Mouse (Mus musculus) forelimb bud, embryonic 11.5 days (tissue): ENCODE measurements at regions not wholly inside any gene's neighbourhood (a gene's known extent, or its start where the extent isn't known, plus 50 kb on each side); places are given as distances from the start of the nearest gene placed in this dataset.

Experiments used
- DNase-seq: peaks from one replicate; pipeline ENCODE4 v3.0.0-alpha.2; 2012; ENCODE audit warnings: low read depth, low spot score

DNA sequence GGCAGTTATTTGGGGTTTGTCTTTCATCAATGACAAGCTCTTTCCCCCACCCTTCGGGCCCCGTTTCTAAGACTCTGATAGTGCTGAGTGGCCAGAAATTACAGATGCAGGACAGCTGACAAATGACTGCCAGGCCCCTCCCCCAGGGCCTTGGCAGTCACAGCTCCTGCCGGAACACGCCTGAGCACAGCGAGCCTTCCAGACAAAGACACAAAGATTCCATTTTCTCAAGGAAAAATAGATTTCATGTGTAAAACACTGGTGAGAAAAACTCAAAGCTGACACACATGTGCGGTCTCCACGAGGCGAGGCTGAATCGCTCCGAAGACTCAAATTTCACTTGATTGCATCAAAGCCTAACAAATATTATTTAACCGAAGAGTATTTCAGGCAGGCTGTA, 247.6 kb downstream of the Ptprc start:
- DNase-seq: peak; percentile 67

DNA sequence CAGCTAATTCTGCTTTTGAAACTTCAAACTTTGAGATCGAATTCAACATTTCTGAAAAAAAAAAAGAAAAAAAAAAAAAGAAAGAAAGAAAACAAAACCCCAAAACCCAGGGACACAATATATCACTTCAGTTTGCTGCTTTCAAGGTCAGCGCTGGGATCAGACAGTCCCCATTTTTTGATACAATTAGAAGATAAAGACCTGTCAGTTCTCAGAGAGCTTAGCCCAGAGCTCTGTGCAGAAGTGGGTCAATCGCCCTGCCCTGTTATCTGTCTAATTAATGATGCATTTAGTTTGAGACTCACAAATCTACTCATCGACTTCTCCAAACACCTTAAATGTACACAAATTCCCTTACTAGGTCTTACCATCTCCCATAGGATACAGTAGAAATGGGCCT, 249.2 kb downstream of the Ptprc start:
- no peak for DNase-seq

DNA sequence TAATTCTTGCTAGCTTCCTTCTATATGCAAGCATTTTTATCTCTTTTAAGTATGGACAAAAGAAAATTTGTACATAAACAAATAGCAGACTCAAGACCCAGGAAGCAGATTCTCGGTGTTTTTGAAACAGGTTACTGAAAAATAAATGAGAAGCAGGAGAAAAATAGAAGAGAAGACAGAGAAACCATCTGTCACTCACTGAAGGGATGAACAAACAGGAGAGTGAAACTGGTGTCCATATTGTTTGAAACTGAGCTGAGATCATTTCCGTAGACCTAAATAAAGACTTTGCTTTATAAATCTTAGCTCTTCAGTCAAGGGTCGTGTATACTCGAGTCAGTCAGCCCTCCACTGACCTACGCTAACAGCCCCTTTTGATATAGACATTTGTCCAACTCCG, 251.4 kb downstream of the Ptprc start:
- no peak for DNase-seq

DNA sequence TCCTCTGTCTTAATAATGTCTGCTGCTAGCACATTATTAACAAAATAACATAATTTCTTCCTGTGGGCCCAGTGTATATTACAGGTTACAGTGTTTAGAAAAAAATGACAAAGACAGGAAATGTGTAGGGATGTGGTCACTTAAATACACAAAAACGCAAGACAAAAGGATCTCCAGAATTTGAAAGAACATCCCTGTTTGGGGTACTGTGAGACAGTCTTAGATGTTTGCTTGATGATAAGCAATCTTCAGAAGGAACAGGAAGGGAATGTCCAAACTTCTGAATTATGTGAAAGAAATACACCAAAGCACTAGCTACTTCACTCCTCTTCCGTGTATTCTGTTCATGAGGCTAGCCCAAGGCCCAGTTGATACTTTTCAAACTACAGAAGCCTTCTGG, 251.8 kb downstream of the Ptprc start:
- no peak for DNase-seq

DNA sequence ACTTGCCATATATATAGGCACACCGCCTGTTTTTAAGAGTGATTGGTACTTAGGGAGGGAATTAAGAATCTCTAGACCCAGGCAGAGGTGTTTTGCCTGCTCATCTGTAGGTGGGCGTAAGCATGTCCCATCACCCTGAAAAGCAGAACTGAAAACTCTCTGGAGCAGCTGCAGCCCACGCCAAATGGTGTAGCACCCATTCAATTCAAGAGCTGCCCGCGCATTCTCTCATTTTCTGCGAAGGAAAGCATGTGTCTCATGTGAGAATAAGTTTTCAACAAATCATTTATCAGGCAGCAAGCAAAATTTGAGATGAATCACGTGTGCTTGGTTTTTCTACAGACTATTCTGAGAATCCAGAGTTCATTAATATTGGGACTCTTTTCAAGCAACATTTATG, 252.7 kb downstream of the Ptprc start:
- no peak for DNase-seq

DNA sequence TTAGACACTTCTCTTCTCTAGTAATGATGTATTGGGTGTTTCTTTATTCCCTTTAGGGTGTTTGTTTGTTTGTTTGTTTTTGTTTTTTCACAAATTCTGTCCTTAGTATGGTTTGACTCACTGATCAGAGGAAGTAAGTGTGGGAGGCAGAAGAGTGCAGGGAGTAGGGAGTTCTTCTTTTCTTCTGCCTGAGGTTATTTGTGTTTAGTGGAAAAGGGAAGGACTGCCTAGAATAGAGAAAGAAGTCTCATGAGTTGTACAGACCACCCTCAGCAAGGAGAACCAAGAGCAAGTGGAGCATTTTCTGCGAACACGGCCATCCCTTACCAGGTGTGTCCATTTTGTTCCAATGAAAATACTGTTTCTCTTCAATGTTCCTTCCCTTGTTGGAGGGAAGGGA, 253.9 kb downstream of the Ptprc start:
- DNase-seq: no peak

DNA sequence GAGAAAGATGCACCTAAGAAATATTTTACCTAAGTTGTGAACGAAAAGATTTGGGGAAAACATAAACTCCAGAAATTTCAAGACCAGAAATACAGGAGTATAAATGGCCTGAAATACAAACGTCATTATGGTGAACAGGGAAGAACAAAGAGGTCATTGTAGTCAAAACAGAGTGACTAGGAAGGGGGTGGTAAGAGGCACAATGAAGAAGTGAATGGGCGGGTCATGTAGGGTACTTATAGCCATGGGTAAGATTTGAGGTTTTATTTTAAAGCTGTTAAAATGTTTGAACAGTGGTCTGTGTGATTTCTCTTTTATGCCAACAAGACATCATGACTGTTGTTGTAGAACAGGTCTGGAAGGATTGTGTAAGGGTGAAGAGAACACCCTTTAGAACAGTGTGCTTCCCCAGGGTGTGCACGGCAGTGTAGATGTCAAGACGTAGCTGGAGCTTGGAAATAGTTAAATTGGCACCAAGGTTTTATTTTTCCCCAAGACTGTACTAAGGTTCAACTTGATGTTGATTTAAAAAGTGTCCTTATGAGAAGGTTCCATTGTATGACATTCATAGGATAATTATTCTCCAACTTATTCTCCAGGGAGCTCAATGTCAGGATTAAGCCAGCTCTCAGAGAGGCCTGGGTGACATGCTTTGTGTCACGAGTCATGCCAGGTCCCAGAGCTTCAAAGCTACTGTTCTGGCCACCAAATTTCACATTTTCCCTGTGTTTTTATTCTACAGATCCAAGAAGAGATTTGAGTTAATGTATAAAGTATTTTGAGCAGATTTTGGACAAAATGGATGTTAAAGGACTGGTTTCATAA, 255.6 kb downstream of the Ptprc start:
- no peak for DNase-seq

DNA sequence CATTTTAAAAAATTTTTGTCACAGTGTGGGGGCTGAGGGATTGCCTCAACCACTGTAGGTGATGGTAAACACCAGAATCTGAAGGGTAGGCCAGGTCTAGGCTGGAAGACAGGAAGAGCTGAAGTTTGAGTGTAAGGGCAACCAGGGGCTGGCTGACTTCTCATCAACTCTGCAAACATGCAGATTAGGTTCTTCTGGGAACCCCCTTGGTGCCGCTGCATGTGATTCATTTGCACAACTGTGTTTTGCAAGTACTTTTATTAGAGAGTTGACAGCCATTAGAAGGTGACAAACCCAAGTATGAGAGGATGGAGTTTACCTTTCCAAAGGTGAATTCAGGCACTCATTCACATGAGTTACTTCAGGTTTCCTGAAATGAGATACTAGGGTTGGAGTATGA, 258.1 kb downstream of the Ptprc start:
- DNase-seq: no peak

DNA sequence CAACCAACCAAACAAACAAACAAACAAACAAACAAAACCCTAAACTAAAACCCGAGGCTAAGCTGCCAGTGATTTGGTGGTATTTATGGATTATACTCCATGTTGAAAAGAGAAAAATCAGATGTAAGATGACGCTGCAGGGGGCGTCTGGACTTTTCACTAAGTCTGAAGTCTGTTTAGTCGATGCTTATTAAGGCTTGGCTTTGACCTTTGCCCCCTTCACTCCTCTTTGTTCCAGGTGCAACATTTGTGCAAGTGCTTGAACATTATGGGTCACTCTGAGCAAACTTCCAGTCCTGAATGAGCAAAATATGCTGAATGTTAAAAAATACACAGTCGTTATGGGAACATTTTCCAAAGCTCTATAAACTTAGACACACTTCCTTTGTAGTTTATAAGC, 268.6 kb downstream of the Ptprc start:
- DNase-seq: peak; percentile 71

DNA sequence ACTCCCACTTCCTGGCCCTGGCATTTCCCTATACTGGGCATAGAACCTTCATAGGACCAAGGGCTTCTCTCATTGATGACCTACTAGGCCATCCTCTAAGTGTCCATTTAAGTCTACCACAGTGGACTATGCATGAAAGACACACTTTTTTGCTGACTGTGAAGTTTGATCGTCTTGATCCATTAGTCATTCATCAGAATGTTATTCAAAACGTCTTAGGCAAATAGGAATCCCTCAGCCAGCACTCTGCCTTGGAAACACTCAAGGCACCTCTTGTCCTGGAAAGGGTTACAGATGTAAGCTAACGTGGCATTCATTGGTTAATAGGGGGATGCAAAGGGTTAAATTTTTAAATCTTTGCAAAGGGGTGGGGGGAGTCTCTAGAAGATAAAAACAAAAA, 269.0 kb downstream of the Ptprc start:
- peak; percentile 31 for DNase-seq

DNA sequence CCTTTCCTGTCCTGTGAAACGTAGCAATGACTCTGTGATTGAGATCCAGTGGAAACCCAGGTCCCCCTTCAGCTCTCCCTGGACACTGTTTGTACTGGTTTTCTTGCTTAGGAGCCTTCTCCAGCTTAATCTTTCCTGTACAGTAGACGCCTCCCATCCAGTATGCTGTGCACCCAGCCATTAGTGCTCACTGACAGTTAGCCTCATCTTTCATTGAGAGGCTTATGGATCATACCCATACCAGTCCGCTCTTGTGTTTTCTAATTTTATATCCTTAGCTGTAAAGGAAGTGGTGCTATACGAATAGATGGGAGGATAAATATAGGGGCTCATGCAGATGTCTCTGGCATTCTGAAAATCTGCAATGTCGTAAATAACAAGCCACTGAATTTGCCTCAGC, 269.9 kb downstream of the Ptprc start:
- DNase-seq: no peak

DNA sequence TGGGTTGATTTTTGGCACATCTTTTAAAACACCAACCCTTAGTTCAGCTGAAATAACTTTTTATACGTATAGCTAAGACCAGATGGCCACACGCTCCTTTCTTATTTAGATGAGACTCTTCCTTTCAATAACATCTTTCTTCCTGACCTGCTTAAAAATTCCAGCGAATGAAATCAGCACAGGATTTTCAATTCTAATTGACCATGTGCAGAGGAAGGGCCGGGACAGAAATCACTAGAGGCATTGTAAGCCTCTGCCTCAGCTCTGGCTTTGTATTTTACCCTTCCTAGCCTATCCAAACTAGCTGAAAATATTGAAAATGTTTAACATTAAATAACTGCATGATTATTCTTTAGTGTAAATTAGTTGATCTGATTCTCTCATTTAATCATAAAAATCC, 272.2 kb downstream of the Ptprc start:
- DNase-seq: no peak

DNA sequence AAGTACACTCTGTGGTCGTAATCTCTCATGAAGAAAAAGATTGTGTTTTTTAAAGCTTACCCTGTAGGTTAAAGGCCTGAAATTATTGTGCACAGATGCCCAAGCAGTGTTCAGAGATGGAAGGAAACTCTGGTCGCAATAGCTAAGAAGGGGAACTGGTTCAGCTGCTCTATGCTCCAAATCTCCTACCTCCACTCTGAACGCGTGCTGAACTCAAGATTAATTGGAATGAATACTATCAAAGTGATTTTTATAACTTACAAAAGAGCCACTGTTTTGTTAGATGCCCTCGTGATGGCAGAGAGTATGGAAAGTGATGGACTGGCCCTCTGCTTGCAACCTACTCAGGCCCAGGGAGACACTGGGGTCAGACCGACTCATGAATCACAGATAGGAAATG, 272.6 kb downstream of the Ptprc start:
- DNase-seq: no peak

DNA sequence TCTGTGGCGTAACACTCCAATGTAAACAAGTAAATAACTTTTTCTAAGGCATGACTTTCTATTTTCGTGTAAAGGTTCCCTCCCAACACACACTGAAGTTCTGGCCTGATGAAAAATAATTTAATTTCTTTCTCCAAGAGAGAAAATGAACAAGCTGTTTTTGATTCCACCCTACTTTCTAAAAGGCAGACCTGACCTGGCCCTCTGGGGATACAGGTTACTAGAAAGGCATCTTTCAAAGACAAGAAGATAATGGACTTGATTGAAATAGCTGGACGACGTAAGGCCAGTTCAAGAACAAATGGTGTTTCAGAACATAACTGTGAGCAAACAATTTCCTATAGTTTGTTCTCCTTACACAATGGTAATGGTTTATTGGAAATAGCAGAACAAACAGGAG, 273.5 kb downstream of the Ptprc start:
- no peak for DNase-seq

DNA sequence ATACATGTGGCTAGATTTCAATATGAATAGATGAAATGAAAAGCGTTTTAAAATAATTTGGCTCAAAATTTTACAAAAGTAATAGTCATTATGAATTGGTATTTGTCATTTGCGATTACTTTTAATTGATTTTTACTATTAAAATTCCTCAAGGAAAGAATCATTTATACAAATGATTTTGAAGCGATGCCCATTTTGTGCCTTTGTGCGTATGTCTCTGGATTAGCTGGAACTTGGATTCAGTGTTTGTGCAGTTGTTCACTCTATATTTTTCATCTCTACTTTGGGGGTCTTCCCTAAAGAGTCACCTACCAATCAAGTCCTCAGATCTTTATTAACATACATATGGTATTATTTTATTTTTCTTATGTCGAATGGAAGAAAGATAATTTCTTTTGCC, 274.3 kb downstream of the Ptprc start:
- no peak for DNase-seq

DNA sequence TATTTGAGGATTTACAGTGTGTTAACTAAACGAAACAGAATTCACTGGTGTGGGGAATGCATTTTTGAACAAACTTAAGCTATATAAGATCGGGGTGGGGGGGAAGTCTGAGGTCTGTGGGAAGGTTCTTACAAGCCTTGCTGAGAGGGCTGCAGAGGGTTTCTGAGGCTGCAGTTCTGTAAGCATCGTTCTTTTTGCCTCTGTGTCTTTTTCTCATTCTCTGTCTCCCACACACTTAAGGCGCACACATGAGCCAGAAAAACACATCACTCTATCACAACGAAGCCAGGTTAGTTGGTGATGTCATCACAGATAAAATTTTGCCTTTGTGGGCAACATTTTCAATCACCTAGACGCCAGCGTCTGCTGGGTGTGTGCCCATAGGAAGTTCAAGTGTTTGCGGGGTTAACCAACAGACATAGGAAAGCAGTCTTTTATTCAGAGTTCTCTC, 274.9 kb downstream of the Ptprc start:
- DNase-seq: no peak

DNA sequence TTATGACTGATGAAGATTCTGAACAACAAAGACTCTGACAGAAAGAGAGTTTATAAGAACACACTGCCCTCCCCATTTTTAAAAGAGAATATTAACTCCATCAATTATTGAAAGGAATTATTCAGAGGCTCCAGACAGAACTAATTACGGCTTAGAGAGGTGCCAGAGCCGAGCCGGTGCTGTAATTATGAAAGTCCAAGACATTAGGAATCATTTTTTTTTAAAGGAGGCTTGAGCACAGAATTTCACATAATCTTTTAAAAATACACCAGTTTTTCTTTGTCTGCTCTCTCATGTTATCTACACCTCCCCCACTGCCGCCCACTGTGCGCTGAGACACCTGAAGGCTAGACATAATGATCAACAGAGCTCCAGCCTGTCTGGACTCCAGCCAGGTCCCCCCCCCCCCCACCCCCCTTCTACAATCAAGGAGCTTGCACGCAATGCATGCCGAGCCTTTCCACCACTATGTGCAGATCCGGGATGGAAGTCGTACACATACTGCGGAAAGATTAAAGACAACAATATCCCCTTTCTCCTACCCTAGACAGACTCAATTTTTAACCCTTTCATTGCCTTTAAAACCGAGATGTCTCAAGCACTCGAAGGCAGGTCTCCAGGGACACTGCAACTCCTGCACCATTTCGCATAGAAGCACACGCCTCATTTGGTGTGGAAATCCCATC, 275.4 kb downstream of the Ptprc start:
- DNase-seq: peak; percentile 91

DNA sequence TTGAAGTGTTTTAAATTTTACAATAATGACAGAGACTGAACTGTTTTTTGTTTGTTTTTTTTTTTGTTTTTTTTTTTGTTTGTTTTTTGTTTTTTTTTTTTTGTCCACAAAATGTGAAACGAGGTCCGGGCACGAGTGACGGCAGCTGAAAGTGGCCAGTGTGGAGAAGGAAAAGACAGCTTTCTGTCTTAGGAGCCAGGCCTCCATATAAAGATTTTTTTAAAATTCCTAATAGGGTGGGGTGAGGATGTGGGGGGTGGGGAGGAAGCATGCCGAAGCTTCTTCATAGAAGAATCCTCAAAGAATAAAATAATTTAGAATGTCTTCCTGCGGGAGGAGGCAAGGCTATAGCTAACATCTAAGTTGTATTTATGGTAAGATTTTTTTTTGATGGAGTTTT, 276.2 kb downstream of the Ptprc start:
- DNase-seq: peak; percentile 29

DNA sequence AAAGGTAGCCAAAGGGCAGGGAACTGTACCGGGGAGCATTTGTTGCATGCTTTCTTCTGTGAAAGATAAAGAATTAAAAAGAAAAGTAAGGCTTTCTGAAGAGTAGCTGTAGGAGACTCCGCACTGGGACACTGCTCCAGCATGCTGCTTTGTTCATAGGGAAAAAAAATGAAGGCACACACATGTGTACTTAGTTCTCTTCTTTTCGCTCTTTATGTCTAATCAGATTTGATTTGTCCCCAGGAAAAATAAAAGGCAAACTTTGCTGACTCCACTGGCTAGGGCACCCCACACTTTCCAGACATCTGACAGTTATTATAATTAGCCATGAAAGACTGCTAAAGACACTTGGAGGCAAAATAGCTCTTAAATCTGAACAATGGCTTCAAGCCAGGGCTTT, 276.6 kb downstream of the Ptprc start:
- DNase-seq: peak; percentile 31

DNA sequence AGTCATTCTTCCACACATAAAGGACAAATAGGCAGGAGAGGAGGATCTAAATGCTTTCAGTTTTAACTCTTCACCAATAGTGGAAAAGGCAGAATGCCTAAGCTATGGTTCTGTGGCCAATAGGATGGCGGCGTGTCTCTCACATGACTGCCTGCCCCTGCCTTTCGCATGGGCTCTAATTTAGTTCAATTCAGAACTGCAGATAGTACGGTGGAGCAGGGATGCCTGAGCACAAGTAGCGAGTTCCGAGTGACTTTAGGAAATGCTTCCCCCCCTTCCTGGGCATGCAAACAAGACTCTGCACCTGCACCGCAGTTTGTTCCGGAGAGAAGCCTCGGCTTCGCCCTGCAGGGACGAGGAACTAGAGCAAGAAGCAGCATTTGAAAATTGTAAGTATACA, 277.1 kb downstream of the Ptprc start:
- peak; percentile 91 for DNase-seq

DNA sequence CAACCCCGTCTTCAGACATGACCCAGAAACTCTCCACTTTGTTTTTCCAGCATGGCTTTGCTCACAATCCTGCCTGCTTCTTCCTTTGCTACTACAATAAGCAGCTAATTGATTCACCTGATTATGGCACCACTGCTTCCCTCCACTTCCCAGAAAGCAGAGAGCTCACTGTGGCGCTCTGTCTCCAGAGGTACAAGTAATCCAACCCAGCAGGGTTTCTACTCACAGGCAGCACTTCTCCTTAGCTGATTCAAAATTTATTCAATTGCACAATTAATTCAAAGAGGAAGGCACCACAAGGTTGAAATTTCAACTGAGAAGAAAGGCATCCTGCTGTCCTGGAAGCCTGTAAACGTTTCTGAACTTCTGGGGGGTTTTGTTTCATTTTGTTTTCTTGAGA, 293.9 kb downstream of the Ptprc start:
- DNase-seq: no peak

DNA sequence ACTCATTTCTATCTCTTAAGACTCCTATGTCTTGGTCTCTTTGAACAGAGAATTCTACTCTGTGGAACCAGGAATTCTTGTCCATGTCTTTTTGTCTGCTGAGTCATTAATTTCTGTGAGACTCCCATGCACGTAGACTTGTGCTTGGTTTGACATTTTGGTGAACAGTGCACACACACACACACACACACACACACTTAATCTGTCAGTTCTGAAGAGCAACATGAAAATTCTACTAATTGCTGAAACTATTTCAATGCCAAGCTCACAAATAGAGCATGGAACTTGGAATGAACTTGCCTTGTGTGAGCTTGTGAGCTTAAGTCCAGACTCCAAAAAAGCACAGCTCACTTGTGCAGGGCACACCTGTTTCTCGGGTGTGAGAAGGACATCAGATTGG, 301.1 kb downstream of the Ptprc start:
- no peak for DNase-seq

DNA sequence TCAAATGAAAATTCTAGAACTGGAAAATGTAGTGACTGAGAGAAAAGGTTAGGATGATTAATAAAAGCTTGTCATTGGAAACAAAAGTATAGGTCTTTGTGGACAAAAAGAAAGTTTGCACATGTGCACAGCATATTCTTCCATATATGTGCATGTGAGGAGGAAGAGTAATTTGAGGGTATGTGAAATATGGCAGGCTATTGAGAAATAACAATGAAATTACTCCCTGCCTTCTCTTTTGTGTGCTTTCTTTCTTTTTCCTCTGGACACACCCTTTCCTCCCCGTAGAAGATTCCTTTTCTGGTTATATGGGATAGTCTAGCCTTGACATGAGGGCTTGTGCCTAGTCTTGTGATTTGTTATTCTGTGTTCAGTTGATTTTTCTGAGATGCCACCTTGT, 301.9 kb downstream of the Ptprc start:
- no peak for DNase-seq
